Mouse (Mus musculus) heart, embryonic 11.5 days (tissue): ENCODE measurements around the gene Akt2. TPM values are rescaled to one million over a fixed set of nuclear protein-coding genes. Genes with fewer than 3 reads are reported as not detected.

Experiments
- ATAC-seq: fragments of 200-750 bp; cut with Nextera tagmentation; replicated peaks from 2 replicates; pipeline ENCODE4 v1.8.0; 2017; ENCODE audit warnings: moderate library complexity; ENCODE audit not compliant: insufficient number of reproducible peaks, low FRiP score, low TSS enrichment
- H3K27ac ChIP-seq: fragments of 300-500 bp; sonication (generic); 2 replicates; pipeline ENCODE4 v1.5.1; 2014; ENCODE audit warnings: mild to moderate bottlenecking, low read depth, low read length
- H3K27me3 ChIP-seq: fragments of 300-500 bp; sonication (generic); 2 replicates; pipeline ENCODE4 v1.6.1; 2014; ENCODE audit warnings: mild to moderate bottlenecking, low read length, mixed read lengths; ENCODE audit not compliant: control insufficient read depth, insufficient read depth
- H3K36me3 ChIP-seq: fragments of 300-500 bp; sonication (generic); 2 replicates; pipeline ENCODE4 v1.6.1; 2014; ENCODE audit warnings: mild to moderate bottlenecking, low read length, moderate library complexity, mixed read lengths; ENCODE audit not compliant: control insufficient read depth, insufficient read depth
- H3K4me1 ChIP-seq: fragments of 300-500 bp; sonication (generic); 2 replicates; pipeline ENCODE4 v1.6.1; 2014; ENCODE audit warnings: low read length; ENCODE audit not compliant: control insufficient read depth, insufficient read depth
- H3K4me2 ChIP-seq: fragments of 300-500 bp; sonication (generic); 2 replicates; pipeline ENCODE4 v1.6.1; 2014; ENCODE audit warnings: mild to moderate bottlenecking, moderate library complexity
- H3K4me3 ChIP-seq: fragments of 300-500 bp; sonication (generic); 2 replicates; pipeline ENCODE4 v1.5.1; 2014; ENCODE audit warnings: low read depth, low read length
- H3K9ac ChIP-seq: fragments of 300-500 bp; sonication (generic); 2 replicates; pipeline ENCODE4 v1.6.1; 2014; ENCODE audit warnings: mild to moderate bottlenecking, low read depth, low read length, moderate library complexity
- H3K9me3 ChIP-seq: fragments of 300-500 bp; sonication (generic); replicated peaks from 2 replicates; pipeline ENCODE4 v1.6.1; 2016; ENCODE audit warnings: low read length; ENCODE audit not compliant: control insufficient read depth
- WGBS: fragments of 180-500 bp; shearing (Covaris S2); extraction: QIAGEN DNeasy Blood & Tissue Kit; methylation state at CpG from one replicate; pipeline ENCODE4 v1.1.7; 2014; ENCODE audit not compliant: insufficient replicate concordance; 5-methylcytosine and 5-hydroxymethylcytosine counted together
- polyA plus RNA-seq: library from polyadenylated mRNA; unstranded; fragments of >200 nt; fragmentation: Nextera tagmentation; extraction: Ambion mirVana; gene quantifications from 2 replicates; pipeline ENCODE4 v1.2.1, GENCODE M21; 2014

Gene Akt2
- 72.1 and 78.0 TPM in 2 replicates for polyA plus RNA-seq

DNA sequence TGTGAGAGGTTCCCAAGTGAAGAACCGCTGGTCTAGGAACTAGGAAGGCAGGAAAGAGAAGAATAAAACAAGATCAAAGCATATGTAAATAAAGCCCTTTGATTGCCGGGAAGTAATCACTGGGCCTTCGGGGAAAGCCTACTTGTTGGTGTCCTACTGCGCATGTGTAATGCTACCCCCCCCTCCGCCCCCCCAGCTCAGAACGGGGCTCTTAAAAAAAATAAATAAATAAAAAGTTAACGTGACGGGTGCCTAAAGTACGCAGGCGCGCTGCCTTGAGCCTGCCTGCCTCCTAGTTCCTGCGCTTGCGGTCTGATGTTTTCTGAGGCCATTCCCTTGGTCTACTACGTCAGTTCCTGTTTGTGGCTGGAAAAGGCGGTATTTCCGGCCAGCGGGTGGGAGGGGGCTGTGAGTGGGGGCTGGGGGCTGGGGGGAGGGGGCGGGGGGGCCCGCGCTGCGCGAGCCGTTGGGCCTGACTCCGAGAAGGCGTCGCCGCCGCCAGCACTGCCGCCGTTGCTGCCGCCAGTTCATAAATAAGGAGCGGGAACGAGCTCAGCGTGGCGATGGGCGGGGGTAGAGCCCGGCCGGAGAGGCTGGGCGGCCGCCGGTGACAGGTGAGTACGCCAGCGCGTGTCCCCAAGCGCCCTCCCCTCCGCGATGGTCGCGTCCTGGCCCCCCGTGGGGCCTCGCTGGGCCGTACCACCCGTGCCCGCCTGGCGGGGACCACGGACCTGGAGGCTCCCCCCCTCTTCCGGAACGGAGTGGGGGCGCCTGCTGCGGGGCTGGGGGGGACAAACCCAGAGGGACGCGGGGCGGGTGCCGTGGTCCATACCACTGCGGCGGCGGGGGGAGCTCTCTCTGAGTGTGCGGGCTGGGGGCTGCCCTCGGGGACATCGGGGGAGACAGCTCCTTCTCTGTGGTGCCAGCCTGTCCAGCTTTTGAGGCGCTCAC, at the start of gene Akt2:
Gene Akt2 (plus strand): TSS at position 287 of the 951 bp plus-strand sequence.
- Histone ChIP-seq H3K27ac (peak within 1 kb of the TSS; percentile 98), H3K4me2 (peak within 1 kb of the TSS; percentile 86), H3K36me3 (no peaks in the 10 kb centered on the region; the same call in 1 of the 2 replicates), H3K4me3 (peak within 1 kb of the TSS; percentile 75), H3K4me1 (peaks cover 34% of the 10 kb centered on the region), H3K9ac (peak within 1 kb of the TSS; percentile 96), H3K9me3 (no peaks in the 10 kb centered on the region), H3K27me3 (no peaks in the 10 kb centered on the region)
- peak; percentile 86 for ATAC-seq
- WGBS = under 1% methylated on average over 59 of the region's 71 CpGs

DNA sequence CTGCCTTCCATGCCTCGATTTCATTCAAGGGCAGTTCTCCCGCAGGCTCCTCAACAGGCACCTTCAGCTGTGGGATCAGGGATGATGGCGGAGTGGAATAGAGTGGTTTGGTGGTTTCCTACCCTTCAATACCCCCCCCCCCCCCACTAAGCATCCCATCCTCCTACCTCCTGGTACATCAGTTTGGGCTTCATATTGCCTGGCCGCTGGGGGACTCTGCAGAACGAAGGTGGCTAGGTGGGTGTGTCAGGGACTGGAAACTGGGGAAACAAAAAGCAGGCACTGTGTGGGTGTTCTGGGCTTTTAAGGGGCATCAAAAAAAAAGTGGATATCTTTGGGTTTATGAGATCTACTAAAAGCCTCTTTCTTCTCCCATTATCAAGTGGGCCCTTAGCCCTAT, 49.4 kb upstream of the Akt2 start:
- H3K9ac ChIP-seq = peak overlapping the region; percentile 74
- H3K4me3 ChIP-seq = peak overlapping the region; percentile 63
- H3K36me3 ChIP-seq = peaks cover 3% of the 10 kb centered on the region; the same call in 1 of the 2 replicates
- ATAC-seq = no peak
- no peaks in the 10 kb centered on the region for H3K27me3 ChIP-seq
- H3K27ac ChIP-seq = no peak overlapping the region
- H3K4me1 ChIP-seq = peaks cover 9% of the 10 kb centered on the region
- peak overlapping the region; percentile 97 for H3K4me2 ChIP-seq
- no peaks in the 10 kb centered on the region for H3K9me3 ChIP-seq
- WGBS = 56% methylated on average over 5 of the region's 5 CpGs

DNA sequence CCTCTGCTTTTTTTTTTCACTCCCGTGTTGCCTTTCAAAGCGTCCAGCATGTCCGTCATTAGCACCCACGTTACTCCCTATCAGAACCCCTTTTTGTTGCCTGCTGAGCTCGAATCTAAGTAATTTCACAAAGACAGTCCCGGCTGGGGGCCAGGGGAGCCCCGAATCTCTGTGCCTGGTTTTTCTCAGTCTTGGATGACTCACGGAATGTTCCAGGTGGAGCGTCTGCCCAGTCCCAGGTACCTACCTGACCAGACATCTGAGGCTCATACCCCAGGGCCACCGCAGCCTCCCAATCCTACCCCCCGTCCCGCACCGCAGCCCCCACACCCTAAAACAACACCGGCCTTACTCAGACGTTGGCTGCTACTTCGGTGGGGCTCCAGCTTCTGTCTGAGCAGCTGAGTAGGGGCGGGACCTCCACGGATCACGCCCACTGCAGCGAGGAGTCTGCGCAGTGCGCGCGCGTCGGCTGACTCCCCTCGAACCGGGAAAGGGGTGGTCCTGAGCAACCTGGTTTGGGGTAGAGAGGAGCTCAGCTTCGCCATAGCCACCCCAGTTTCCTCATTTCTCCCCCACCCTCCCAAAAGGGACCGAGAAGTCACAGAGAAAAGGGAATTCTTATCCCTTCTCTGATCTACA, 48.8 kb upstream of the Akt2 start:
- Histone ChIP-seq H3K4me1 (peaks cover 9% of the 10 kb centered on the region), H3K36me3 (peaks cover 3% of the 10 kb centered on the region; the same call in 1 of the 2 replicates), H3K9ac (peak overlapping the region; percentile 74), H3K9me3 (no peaks in the 10 kb centered on the region), H3K4me2 (peak overlapping the region; percentile 97), H3K27ac (no peak overlapping the region), H3K27me3 (no peaks in the 10 kb centered on the region), H3K4me3 (peak overlapping the region; percentile 63)
- 1% methylated on average over 30 of the region's 30 CpGs for WGBS
- ATAC-seq = peak; percentile 83

DNA sequence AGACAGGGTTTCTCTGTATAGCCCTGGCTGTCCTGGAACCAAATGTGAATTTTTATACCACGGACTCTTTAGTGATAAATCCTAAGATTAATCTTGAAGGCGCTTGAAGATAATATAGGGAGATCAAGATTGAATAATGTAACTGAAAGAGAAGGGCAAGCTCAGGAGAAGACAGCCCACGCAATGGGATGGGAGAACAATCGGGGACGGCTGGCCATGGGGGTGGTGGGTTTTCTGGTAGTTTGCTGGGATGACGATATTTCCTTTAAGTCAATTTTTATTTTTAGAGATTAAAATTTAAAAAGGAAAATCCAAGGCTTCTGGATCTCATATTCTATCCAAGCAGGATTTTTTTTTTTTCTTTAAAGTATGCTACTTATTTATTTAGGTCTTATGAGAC, 48.3 kb upstream of the Akt2 start:
- Histone ChIP-seq H3K27me3 (no peaks in the 10 kb centered on the region), H3K36me3 (peaks cover 3% of the 10 kb centered on the region; the same call in 1 of the 2 replicates), H3K27ac (no peak overlapping the region), H3K4me3 (peak overlapping the region; percentile 63), H3K9me3 (no peaks in the 10 kb centered on the region), H3K9ac (peak overlapping the region; percentile 74), H3K4me1 (peaks cover 9% of the 10 kb centered on the region), H3K4me2 (peak overlapping the region; percentile 97)
- 46% methylated on average over 6 of the region's 6 CpGs for WGBS
- no peak for ATAC-seq

DNA sequence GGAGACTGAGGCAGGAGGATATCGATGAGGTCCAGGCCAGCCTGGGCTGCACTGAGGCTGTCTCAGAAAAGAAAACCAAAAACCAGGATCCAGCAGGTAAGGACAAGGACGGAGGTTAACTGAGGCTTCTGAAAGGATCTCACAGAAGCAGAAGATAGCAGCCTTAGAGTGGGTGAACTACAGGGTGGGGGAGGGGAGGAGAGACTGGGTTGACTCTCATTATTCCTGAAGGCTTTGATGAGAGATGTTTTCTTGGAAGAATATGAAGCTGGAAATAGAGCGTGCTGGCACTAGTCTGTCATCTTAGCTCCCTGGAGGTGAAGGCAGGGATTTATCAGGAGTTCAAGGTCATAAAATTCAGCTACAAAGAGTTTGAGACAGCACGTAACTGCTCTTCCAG, 47.5 kb upstream of the Akt2 start:
- peaks cover 3% of the 10 kb centered on the region; the same call in 1 of the 2 replicates for H3K36me3 ChIP-seq
- H3K27ac ChIP-seq = no peak overlapping the region
- WGBS = 70% methylated on average over 4 of the region's 4 CpGs
- H3K4me3 ChIP-seq = no peak overlapping the region
- ATAC-seq = no peak
- H3K4me2 ChIP-seq = no peak overlapping the region
- H3K9ac ChIP-seq = no peak overlapping the region
- H3K4me1 ChIP-seq = peaks cover 9% of the 10 kb centered on the region
- H3K9me3 ChIP-seq = no peaks in the 10 kb centered on the region
- no peaks in the 10 kb centered on the region for H3K27me3 ChIP-seq

DNA sequence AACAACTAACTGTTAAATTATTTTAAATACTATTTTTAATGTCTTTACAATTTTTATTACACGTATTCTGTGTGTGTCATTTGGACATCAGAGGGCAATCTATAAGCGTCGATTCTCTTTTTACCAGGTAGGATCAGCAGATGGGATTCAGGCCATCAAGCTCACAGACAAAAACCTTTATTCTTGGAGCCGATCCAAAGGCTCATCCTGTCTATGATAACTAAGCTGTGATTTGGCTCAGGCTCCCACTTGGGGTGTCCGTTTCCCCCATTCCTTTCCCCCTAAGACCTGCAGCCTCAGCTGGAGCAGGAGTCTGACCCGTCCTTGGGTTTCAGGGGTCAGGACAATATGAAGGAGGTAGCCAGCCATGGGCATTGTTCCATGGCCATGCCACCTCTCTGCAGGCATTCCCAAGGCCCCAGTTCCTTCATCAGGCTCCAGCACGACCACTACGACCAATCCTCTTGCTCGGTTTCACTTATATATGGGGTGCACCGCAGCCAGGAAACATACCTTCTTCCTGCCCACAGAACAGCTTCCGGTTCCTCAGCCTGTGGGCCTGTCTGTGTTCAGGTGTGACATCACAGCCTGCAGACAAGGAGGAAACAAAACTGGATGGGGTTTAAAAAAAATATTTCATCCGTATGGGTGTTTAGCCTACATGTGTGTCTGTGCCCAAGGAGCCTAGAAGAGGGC, 46.5 kb upstream of the Akt2 start:
- Histone ChIP-seq H3K9me3 (no peaks in the 10 kb centered on the region), H3K27ac (no peak overlapping the region), H3K27me3 (no peaks in the 10 kb centered on the region), H3K9ac (no peak overlapping the region), H3K4me3 (no peak overlapping the region), H3K36me3 (no peaks in the 10 kb centered on the region), H3K4me1 (peaks cover 9% of the 10 kb centered on the region), H3K4me2 (no peak overlapping the region)
- no peak for ATAC-seq
- 77% methylated on average over 12 of the region's 12 CpGs for WGBS

DNA sequence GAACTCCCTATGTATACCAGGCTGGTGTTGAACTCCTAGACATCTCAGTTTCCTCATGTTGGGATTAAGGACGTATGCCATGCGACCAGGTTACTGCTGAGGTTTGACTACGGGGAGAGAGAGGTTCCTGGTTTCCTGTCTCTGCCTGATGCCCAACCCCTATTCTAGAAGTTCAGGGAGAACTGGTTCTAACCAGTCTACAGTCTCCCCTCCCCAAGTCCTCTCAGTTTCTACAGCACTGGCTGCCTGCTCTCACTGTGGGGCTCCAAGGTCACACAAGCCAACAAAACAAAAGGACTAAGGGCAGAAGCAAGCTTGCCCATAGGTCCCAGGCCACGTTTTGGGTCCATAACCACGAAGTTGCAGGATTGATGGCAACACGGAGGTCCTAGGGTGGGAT, 41.8 kb upstream of the Akt2 start:
- peaks cover 7% of the 10 kb centered on the region for H3K4me1 ChIP-seq
- WGBS = 75% methylated on average over 6 of the region's 6 CpGs
- H3K9me3 ChIP-seq = no peaks in the 10 kb centered on the region
- H3K4me3 ChIP-seq = no peak overlapping the region
- no peaks in the 10 kb centered on the region for H3K36me3 ChIP-seq
- no peak overlapping the region for H3K9ac ChIP-seq
- ATAC-seq = no peak
- H3K27ac ChIP-seq = no peak overlapping the region
- H3K27me3 ChIP-seq = no peaks in the 10 kb centered on the region
- no peak overlapping the region for H3K4me2 ChIP-seq

DNA sequence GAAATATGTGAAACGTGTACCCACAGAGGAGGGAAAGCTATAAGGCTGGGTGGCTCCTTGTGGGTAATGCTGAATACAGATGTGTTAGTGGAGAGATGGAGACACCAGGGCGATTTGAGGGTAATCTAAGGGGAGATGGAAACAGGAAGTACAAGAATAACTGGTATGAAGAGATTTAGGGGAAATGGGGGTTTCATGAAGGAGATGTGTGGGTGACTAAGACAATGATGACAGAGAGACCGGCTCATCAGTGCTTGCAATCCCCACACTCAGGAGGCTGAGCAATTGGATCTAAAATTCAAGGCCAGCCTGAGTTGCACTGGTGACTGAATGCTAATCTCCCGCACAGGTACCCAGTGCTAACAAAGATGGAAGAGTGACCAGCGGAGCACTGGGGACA, 39.3 kb upstream of the Akt2 start:
- WGBS = 51% methylated on average over 5 of the region's 5 CpGs
- Histone ChIP-seq H3K4me2 (peak overlapping the region; percentile 75), H3K36me3 (no peaks in the 10 kb centered on the region), H3K4me3 (peak overlapping the region; percentile 77), H3K27me3 (no peaks in the 10 kb centered on the region), H3K9me3 (no peaks in the 10 kb centered on the region), H3K9ac (peak overlapping the region; percentile 67; the same call in 1 of the 2 replicates), H3K27ac (0 out of 2 replicates have a peak overlapping the region, but pooled peaks have one; percentile 10), H3K4me1 (peaks cover 7% of the 10 kb centered on the region)
- ATAC-seq = no peak
